Mouse (Mus musculus) neutrophil, adult 83 days (primary cell): Measurements from ENCODE around the gene Vmn1r237. TPM values are rescaled to one million over a fixed set of nuclear protein-coding genes. Genes with fewer than 3 reads are reported as not detected.

Source experiments
- total RNA-seq, 2 experiments: library from RNA; stranded (reverse); gene quantifications; one replicate each; pipeline ENCODE4 v1.2.4; 2023

Vmn1r237 gene
- total RNA-seq = not detected

DNA sequence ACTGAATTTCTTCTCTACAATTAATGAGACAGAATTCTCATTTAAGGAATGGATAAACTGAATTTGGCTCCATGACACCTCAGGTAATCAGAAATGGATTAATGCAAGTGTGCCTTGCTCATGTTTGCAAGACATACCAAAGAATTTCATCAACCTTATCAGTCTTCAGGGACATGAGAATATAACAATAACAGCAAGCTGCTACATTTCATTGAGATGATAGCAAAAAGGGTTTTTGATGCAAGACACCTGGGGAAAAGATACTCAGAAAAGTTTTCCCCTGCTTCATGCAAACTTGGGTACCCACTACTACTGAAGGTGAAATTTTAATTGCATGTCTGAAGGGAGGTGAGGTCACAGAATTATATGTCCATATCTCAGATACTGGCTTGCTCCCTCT, at the start of gene Vmn1r237:
TSS of gene Vmn1r237 (plus strand) at position 301 of the 400 bp plus-strand sequence.

DNA sequence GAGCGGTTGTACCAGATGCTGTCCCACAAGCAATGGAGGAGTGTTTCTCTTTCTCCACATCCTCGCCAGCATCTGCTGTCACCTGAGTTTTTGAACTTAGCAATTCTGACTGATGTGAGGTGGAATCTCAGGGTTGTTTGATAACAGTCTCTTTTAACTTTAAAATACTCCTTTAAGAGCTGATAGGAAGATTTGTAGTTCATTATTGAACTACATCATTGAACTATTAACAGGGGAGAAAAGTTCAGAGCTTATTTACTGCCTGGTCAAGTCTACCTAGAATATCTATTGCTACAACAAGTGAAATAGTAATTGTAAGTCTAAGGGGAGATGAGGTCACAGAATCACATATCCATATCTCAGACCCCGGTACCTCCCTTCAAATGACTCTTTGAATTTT, 29.0 kb upstream of the Vmn1r237 start, which contains the start of gene Vmn1r236:
TSS of gene Vmn1r236 (plus strand) at position 301 of the 400 bp plus-strand sequence.

Other genes with a start within 250 kb of the Vmn1r237 start
- gene Vmn1r234, start 85.8 kb upstream of the Vmn1r237 start, total RNA-seq = not detected
- gene Vmn1r235, start 55.5 kb upstream of the Vmn1r237 start, total RNA-seq = not detected
- not detected for gene Vmn1r236, start 28.9 kb upstream of the Vmn1r237 start, total RNA-seq
- gene Zfp677, start 71.9 kb downstream of the Vmn1r237 start, total RNA-seq = 1 to 10 TPM; 2.1 to 3.0 TPM
- 1 to 10 TPM; 1.8 to 2.0 TPM for gene Zfp54, start 111.4 kb downstream of the Vmn1r237 start, total RNA-seq
- gene Zfp51, start 138.5 kb downstream of the Vmn1r237 start, total RNA-seq = 1 to 10 TPM; 8.0 to 8.2 TPM
- 10 to 100 TPM in 1 of 2 experiments, 1 to 10 TPM in 1; 8.4 to 10.4 TPM for gene Zfp53, start 177.1 kb downstream of the Vmn1r237 start, total RNA-seq
- 1 to 10 TPM; 8.6 to 8.7 TPM for gene Zfp52, start 223.7 kb downstream of the Vmn1r237 start, total RNA-seq